Mouse (Mus musculus): Measurements from ENCODE around the gene Mgst3. TPM values are rescaled to one million over a fixed set of nuclear protein-coding genes. Genes with fewer than 3 reads are reported as not detected.

Gene Mgst3
- total and polyA plus RNA-seq, 2 experiments from 2014 or later: 316 to 364 TPM

GRCm38 (mm10) chr1:167387796-167388195, 5.8 kb downstream of the Mgst3 start:
- Histone ChIP-seq H3K9me3 (ENCODE audit: low read length) (no peaks in the 10 kb centered on the region), H3K27ac (no peak overlapping the region), H3K9ac (replicated peaks; ENCODE audit: low read length) (no peak overlapping the region), H3K4me2 (ENCODE audit: low read depth, low read length) (no peak overlapping the region), H3K4me1 (ENCODE audit: insufficient read depth, low read length) (peaks cover under 1% of the 10 kb centered on the region; the same call in 1 of the 2 replicates), H3K36me3 (ENCODE audit: insufficient read depth, low read length) (no peaks in the 10 kb centered on the region), H3K4me3 (ENCODE audit: low read length) (no peak overlapping the region), H3K27me3 (ENCODE audit: insufficient read depth, low read length) (no peaks in the 10 kb centered on the region)
- no peak for TF ChIP-seq CTCF (IDR thresholded peaks at IDR 0.05; ENCODE audit: low read depth)
- WGBS: 76% methylated on average over 3 of the region's 3 CpGs
- ATAC-seq (no peak), DNase-seq (ENCODE audit: low spot score) (no peak)

- H3K4me1 ChIP-seq (ENCODE audit: insufficient read depth, low read length): no peaks in the 10 kb centered on the region
- TF ChIP-seq CTCF (IDR thresholded peaks at IDR 0.05; ENCODE audit: low read depth): no peak
- H3K27me3 ChIP-seq (ENCODE audit: insufficient read depth, low read length): no peaks in the 10 kb centered on the region
- H3K4me3 ChIP-seq (ENCODE audit: low read length): no peak overlapping the region
- DNase-seq (ENCODE audit: low spot score) (no peak), ATAC-seq (no peak)
- no peak overlapping the region for H3K4me2 ChIP-seq (ENCODE audit: low read depth, low read length)
- H3K36me3 ChIP-seq (ENCODE audit: insufficient read depth, low read length): no peaks in the 10 kb centered on the region
- no peak overlapping the region for H3K27ac ChIP-seq
- no peak overlapping the region for H3K9ac ChIP-seq (replicated peaks; ENCODE audit: low read length)
- H3K9me3 ChIP-seq (ENCODE audit: low read length): no peaks in the 10 kb centered on the region
- 84% methylated on average over 2 of the region's 2 CpGs for WGBS
Measured at GRCm38 (mm10) chr1:167387310-167387709, 6.3 kb downstream of the Mgst3 start.

GRCm38 (mm10) chr1:167386466-167386865, 7.2 kb downstream of the Mgst3 start:
- H3K9me3 ChIP-seq (ENCODE audit: low read length): no peaks in the 10 kb centered on the region
- H3K27me3 ChIP-seq (ENCODE audit: insufficient read depth, low read length): no peaks in the 10 kb centered on the region
- H3K4me2 ChIP-seq (ENCODE audit: low read depth, low read length): no peak overlapping the region
- no peak overlapping the region for H3K27ac ChIP-seq
- DNase-seq (ENCODE audit: low spot score) (no peak), ATAC-seq (no peak)
- H3K4me1 ChIP-seq (ENCODE audit: insufficient read depth, low read length): no peaks in the 10 kb centered on the region
- WGBS: 57% methylated on average over 2 of the region's 2 CpGs
- no peak for TF ChIP-seq CTCF (IDR thresholded peaks at IDR 0.05; ENCODE audit: low read depth)
- no peaks in the 10 kb centered on the region for H3K36me3 ChIP-seq (ENCODE audit: insufficient read depth, low read length)
- no peak overlapping the region for H3K9ac ChIP-seq (replicated peaks; ENCODE audit: low read length)
- H3K4me3 ChIP-seq (ENCODE audit: low read length): no peak overlapping the region

GRCm38 (mm10) chr1:167385636-167386035, 8.0 kb downstream of the Mgst3 start:
- H3K4me1 ChIP-seq (ENCODE audit: insufficient read depth, low read length): no peaks in the 10 kb centered on the region
- no peak for TF ChIP-seq CTCF (IDR thresholded peaks at IDR 0.05; ENCODE audit: low read depth)
- H3K36me3 ChIP-seq (ENCODE audit: insufficient read depth, low read length): no peaks in the 10 kb centered on the region
- no peak overlapping the region for H3K27ac ChIP-seq
- H3K4me2 ChIP-seq (ENCODE audit: low read depth, low read length): no peak overlapping the region
- ATAC-seq (no peak), DNase-seq (ENCODE audit: low spot score) (no peak)
- H3K4me3 ChIP-seq (ENCODE audit: low read length): no peak overlapping the region
- H3K27me3 ChIP-seq (ENCODE audit: insufficient read depth, low read length): no peaks in the 10 kb centered on the region
- no peaks in the 10 kb centered on the region for H3K9me3 ChIP-seq (ENCODE audit: low read length)
- 71% methylated on average over 5 of the region's 5 CpGs for WGBS
- no peak overlapping the region for H3K9ac ChIP-seq (replicated peaks; ENCODE audit: low read length)

- no peaks in the 10 kb centered on the region for H3K4me1 ChIP-seq (ENCODE audit: insufficient read depth, low read length)
- no peak for TF ChIP-seq CTCF (IDR thresholded peaks at IDR 0.05; ENCODE audit: low read depth)
- no peaks in the 10 kb centered on the region for H3K36me3 ChIP-seq (ENCODE audit: insufficient read depth, low read length)
- WGBS: 94% methylated on average over 2 of the region's 2 CpGs
- no peaks in the 10 kb centered on the region for H3K27me3 ChIP-seq (ENCODE audit: insufficient read depth, low read length)
- ATAC-seq: no peak
- H3K27ac ChIP-seq: no peak overlapping the region
- H3K9ac ChIP-seq (replicated peaks; ENCODE audit: low read length): no peak overlapping the region
- no peak for DNase-seq (ENCODE audit: low spot score)
- H3K4me3 ChIP-seq (ENCODE audit: low read length): no peak overlapping the region
- no peaks in the 10 kb centered on the region for H3K9me3 ChIP-seq (ENCODE audit: low read length)
- H3K4me2 ChIP-seq (ENCODE audit: low read depth, low read length): no peak overlapping the region
Measured at GRCm38 (mm10) chr1:167385211-167385610, 8.4 kb downstream of the Mgst3 start.

- Histone ChIP-seq H3K4me2 (ENCODE audit: low read depth, low read length) (no peak overlapping the region), H3K9ac (replicated peaks; ENCODE audit: low read length) (no peak overlapping the region), H3K4me1 (ENCODE audit: insufficient read depth, low read length) (no peaks in the 10 kb centered on the region), H3K27ac (no peak overlapping the region), H3K27me3 (ENCODE audit: insufficient read depth, low read length) (no peaks in the 10 kb centered on the region), H3K36me3 (ENCODE audit: insufficient read depth, low read length) (no peaks in the 10 kb centered on the region), H3K4me3 (ENCODE audit: low read length) (no peak overlapping the region), H3K9me3 (ENCODE audit: low read length) (no peaks in the 10 kb centered on the region)
- no peak for TF ChIP-seq CTCF (IDR thresholded peaks at IDR 0.05; ENCODE audit: low read depth)
- DNase-seq (ENCODE audit: low spot score) (no peak), ATAC-seq (0 out of 2 replicates have a peak, but pooled peaks have one; percentile 29)
- 87% methylated on average over 3 of the region's 3 CpGs for WGBS
Measured at GRCm38 (mm10) chr1:167384156-167384555, 9.5 kb downstream of the Mgst3 start.

- H3K4me2 ChIP-seq (ENCODE audit: low read depth, low read length): no peak overlapping the region
- no peak overlapping the region for H3K9ac ChIP-seq (replicated peaks; ENCODE audit: low read length)
- no peak overlapping the region for H3K27ac ChIP-seq
- no peak for DNase-seq (ENCODE audit: low spot score)
- no peaks in the 10 kb centered on the region for H3K9me3 ChIP-seq (ENCODE audit: low read length)
- H3K36me3 ChIP-seq (ENCODE audit: insufficient read depth, low read length): no peaks in the 10 kb centered on the region
- no peak for ATAC-seq
- TF ChIP-seq CTCF (IDR thresholded peaks at IDR 0.05; ENCODE audit: low read depth): no peak
- H3K4me1 ChIP-seq (ENCODE audit: insufficient read depth, low read length): no peaks in the 10 kb centered on the region
- no peaks in the 10 kb centered on the region for H3K27me3 ChIP-seq (ENCODE audit: insufficient read depth, low read length)
- 81% methylated on average over 5 of the region's 5 CpGs for WGBS
- no peak overlapping the region for H3K4me3 ChIP-seq (ENCODE audit: low read length)
Measured at GRCm38 (mm10) chr1:167383178-167383577, 10.5 kb downstream of the Mgst3 start.

All from hindbrain, postnatal 0 days (tissue).